Mouse (Mus musculus) midbrain, postnatal 0 days (tissue): Measurements from ENCODE around the gene Ifnlr1. TPM values are rescaled to one million over a fixed set of nuclear protein-coding genes. Genes with fewer than 3 reads are reported as not detected.
"Not testable (repeated sequence)": the region's sequence is repeated elsewhere in the genome, so short reads cannot be mapped to it uniquely, and the experiment has no call there.

Experiments used
- ATAC-seq: fragments of 200-750 bp; cut with Nextera tagmentation; 2 replicates; pipeline ENCODE4 v1.8.0; 2017; ENCODE audit warnings: moderate number of reproducible peaks, mild to moderate bottlenecking, moderate TSS enrichment, moderate library complexity; ENCODE audit not compliant: low FRiP score
- DNase-seq: peaks from one replicate; pipeline ENCODE4 v3.0.0-alpha.2; 2015; ENCODE audit warnings: low spot score
- H3K27ac ChIP-seq: fragments of 300-500 bp; sonication (generic); 2 replicates; pipeline ENCODE4 v1.5.1; 2014; ENCODE audit warnings: low read depth, mild to moderate bottlenecking, low read length, mixed read lengths
- H3K27me3 ChIP-seq: fragments of 300-500 bp; sonication (generic); 2 replicates; pipeline ENCODE4 v1.6.1; 2014; ENCODE audit warnings: low read length, control low read depth, mixed read lengths; ENCODE audit not compliant: insufficient read depth
- H3K36me3 ChIP-seq: fragments of 300-500 bp; sonication (generic); 2 replicates; pipeline ENCODE4 v1.6.1; 2014; ENCODE audit warnings: low read length, control low read depth, mixed read lengths; ENCODE audit not compliant: insufficient read depth
- H3K4me1 ChIP-seq: fragments of 300-500 bp; sonication (generic); 2 replicates; pipeline ENCODE4 v1.6.1; 2014; ENCODE audit warnings: mild to moderate bottlenecking, control low read depth, antibody characterized with exemption, low read length, mixed read lengths; ENCODE audit not compliant: insufficient read depth
- H3K4me2 ChIP-seq: fragments of 300-500 bp; sonication (generic); 2 replicates; pipeline ENCODE4 v1.6.1; 2014; ENCODE audit warnings: low read depth, mild to moderate bottlenecking, low read length, mixed read lengths; ENCODE audit not compliant: poor library complexity, severe bottlenecking
- H3K4me3 ChIP-seq: fragments of 300-500 bp; sonication (generic); 2 replicates; pipeline ENCODE4 v1.5.1; 2014; ENCODE audit warnings: low read depth, mild to moderate bottlenecking, low read length, moderate library complexity
- H3K9ac ChIP-seq: fragments of 300-500 bp; sonication (generic); replicated peaks from 2 replicates; pipeline ENCODE4 v1.6.1; 2014; ENCODE audit warnings: mild to moderate bottlenecking, low read length, moderate library complexity, mixed read lengths; ENCODE audit not compliant: poor library complexity, severe bottlenecking
- H3K9me3 ChIP-seq: fragments of 300-500 bp; sonication (generic); 2 replicates; pipeline ENCODE4 v1.6.1; 2016; ENCODE audit warnings: low read length, control low read depth
- CTCF ChIP-seq: IDR thresholded peaks from 2 replicates; pipeline ENCODE4 v1.5.1; 2016; ENCODE audit warnings: antibody characterized with exemption, mild to moderate bottlenecking
- WGBS: fragments of 180-500 bp; shearing (Covaris S2); extraction: QIAGEN DNeasy Blood & Tissue Kit; methylation state at CpG from one replicate; pipeline ENCODE4 v1.1.7; 2014; 5-methylcytosine and 5-hydroxymethylcytosine counted together
- polyA plus RNA-seq: library from polyadenylated mRNA; unstranded; fragments of >200 nt; fragmentation: Nextera tagmentation; extraction: Ambion mirVana; gene quantifications from 2 replicates; pipeline ENCODE4 v1.2.1, GENCODE M21; 2015
- total RNA-seq: library from RNA; depleted of rRNA; stranded (reverse); fragments of >200 nt; gene quantifications from 2 replicates; pipeline ENCODE4 v1.2.3, GENCODE M21; 2014

Gene Ifnlr1
- total and polyA plus RNA-seq, 2 experiments from 2014 or later = 0.10 to 0.22 TPM

- peak; percentile 66 for DNase-seq
These were observed 23.0 kb downstream of the Ifnlr1 start for GRCm38 (mm10) chr4:135709072-135709564.

GRCm38 (mm10) chr4:135709621-135710020 is 23.5 kb downstream of the Ifnlr1 start:
- DNase-seq (no peak), ATAC-seq (no peak)
- no peak overlapping the region for H3K9ac ChIP-seq
- TF ChIP-seq CTCF = no peak
- 68% methylated on average over 11 of the region's 11 CpGs for WGBS
- no peaks in the 10 kb centered on the region for H3K4me1 ChIP-seq
- no peak overlapping the region for H3K27ac ChIP-seq
- no peaks in the 10 kb centered on the region for H3K27me3 ChIP-seq
- H3K4me2 ChIP-seq = no peak overlapping the region
- H3K4me3 ChIP-seq = no peak overlapping the region
- no peaks in the 10 kb centered on the region for H3K36me3 ChIP-seq
- no peaks in the 10 kb centered on the region for H3K9me3 ChIP-seq

More at GRCm38 (mm10) chr4:135709072-135709564, 23.0 kb downstream of the Ifnlr1 start:
- no peaks in the 10 kb centered on the region for H3K36me3 ChIP-seq
- H3K27ac ChIP-seq = no peak overlapping the region
- no peaks in the 10 kb centered on the region for H3K9me3 ChIP-seq
- H3K4me3 ChIP-seq = no peak overlapping the region
- H3K4me1 ChIP-seq = no peaks in the 10 kb centered on the region
- H3K27me3 ChIP-seq = no peaks in the 10 kb centered on the region
- 9% methylated on average over 8 of the region's 8 CpGs for WGBS
- H3K4me2 ChIP-seq = no peak overlapping the region
- no peak for ATAC-seq
- H3K9ac ChIP-seq = no peak overlapping the region
- peak; percentile 76 for TF ChIP-seq CTCF

GRCm38 (mm10) chr4:135710392-135710791 is 24.3 kb downstream of the Ifnlr1 start:
- 87% methylated on average over 3 of the region's 3 CpGs for WGBS

GRCm38 (mm10) chr4:135714776-135715175 is 28.7 kb downstream of the Ifnlr1 start:
- Histone ChIP-seq H3K9me3 (no peaks in the 10 kb centered on the region), H3K4me1 (no peaks in the 10 kb centered on the region), H3K36me3 (no peaks in the 10 kb centered on the region), H3K4me3 (no peak overlapping the region), H3K27me3 (no peaks in the 10 kb centered on the region), H3K27ac (no peak overlapping the region), H3K9ac (no peak overlapping the region), H3K4me2 (no peak overlapping the region)
- no peak for TF ChIP-seq CTCF
- WGBS = 87% methylated on average over 8 of the region's 8 CpGs
- ATAC-seq (no peak), DNase-seq (no peak)

More at GRCm38 (mm10) chr4:135710392-135710791, 24.3 kb downstream of the Ifnlr1 start:
- Histone ChIP-seq H3K4me2 (no peak overlapping the region), H3K9ac (no peak overlapping the region), H3K4me3 (no peak overlapping the region), H3K4me1 (no peaks in the 10 kb centered on the region), H3K27me3 (no peaks in the 10 kb centered on the region), H3K27ac (no peak overlapping the region), H3K36me3 (no peaks in the 10 kb centered on the region), H3K9me3 (no peaks in the 10 kb centered on the region)
- no peak for TF ChIP-seq CTCF
- ATAC-seq (no peak), DNase-seq (no peak)

GRCm38 (mm10) chr4:135716438-135716837 is 30.4 kb downstream of the Ifnlr1 start:
- not testable (repeated sequence) for H3K27ac ChIP-seq, H3K4me3 ChIP-seq, H3K36me3 ChIP-seq, ATAC-seq, DNase-seq, H3K9ac ChIP-seq, H3K4me2 ChIP-seq, H3K9me3 ChIP-seq, H3K4me1 ChIP-seq, H3K27me3 ChIP-seq
- WGBS = 98% methylated on average over 11 of the region's 11 CpGs

- WGBS = 75% methylated on average over 17 of the region's 17 CpGs
- Histone ChIP-seq H3K27ac (no peak overlapping the region), H3K36me3 (no peaks in the 10 kb centered on the region), H3K4me3 (no peak overlapping the region), H3K4me2 (no peak overlapping the region), H3K4me1 (no peaks in the 10 kb centered on the region), H3K9me3 (no peaks in the 10 kb centered on the region), H3K9ac (no peak overlapping the region), H3K27me3 (no peaks in the 10 kb centered on the region)
- ATAC-seq (no peak), DNase-seq (no peak)
- TF ChIP-seq CTCF = peak; percentile 42
These were observed 36.6 kb downstream of the Ifnlr1 start for GRCm38 (mm10) chr4:135722540-135723290.
